Mouse (Mus musculus) stomach, postnatal 0 days (tissue): ENCODE data around the gene Baz2a. TPM values are rescaled to one million over a fixed set of nuclear protein-coding genes. Genes with fewer than 3 reads are reported as not detected.

ENCODE experiments used
- ATAC-seq: fragments of 200-750 bp; cut with Nextera tagmentation; 2 replicates; pipeline ENCODE4 v1.8.0; 2017; ENCODE audit not compliant: low FRiP score, low TSS enrichment
- DNase-seq: peaks from one replicate; pipeline ENCODE4 v3.0.0-alpha.2; 2016; ENCODE audit warnings: low spot score
- H3K27ac ChIP-seq: fragments of 300-500 bp; sonication (generic); replicated peaks from 2 replicates; pipeline ENCODE4 v1.5.1; 2014; ENCODE audit warnings: mild to moderate bottlenecking, control low read depth
- H3K27me3 ChIP-seq: fragments of 300-500 bp; sonication (generic); 2 replicates; pipeline ENCODE4 v1.6.1; 2014; ENCODE audit warnings: low read length; ENCODE audit not compliant: control insufficient read depth, insufficient read depth
- H3K36me3 ChIP-seq: fragments of 300-500 bp; sonication (generic); 2 replicates; pipeline ENCODE4 v1.6.1; 2014; ENCODE audit warnings: low read length, mixed read lengths; ENCODE audit not compliant: control insufficient read depth, insufficient read depth
- H3K4me1 ChIP-seq: fragments of 300-500 bp; sonication (generic); replicated peaks from 2 replicates; pipeline ENCODE4 v1.6.1; 2014; ENCODE audit warnings: antibody characterized with exemption; ENCODE audit not compliant: control insufficient read depth, insufficient read depth
- H3K4me2 ChIP-seq: fragments of 300-500 bp; sonication (generic); replicated peaks from 2 replicates; pipeline ENCODE4 v1.6.1; 2014; ENCODE audit warnings: low read depth, mild to moderate bottlenecking, control low read depth, moderate library complexity
- H3K4me3 ChIP-seq: fragments of 300-500 bp; sonication (generic); 2 replicates; pipeline ENCODE4 v1.5.1; 2014; ENCODE audit warnings: low read depth, low read length, control low read depth
- H3K9ac ChIP-seq: fragments of 300-500 bp; sonication (generic); 2 replicates; pipeline ENCODE4 v1.6.1; 2014; ENCODE audit warnings: mild to moderate bottlenecking, low read length, control low read depth, mixed read lengths
- H3K9me3 ChIP-seq: fragments of 300-500 bp; sonication (generic); 2 replicates; pipeline ENCODE4 v1.6.1; 2016; ENCODE audit warnings: low read length; ENCODE audit not compliant: control insufficient read depth
- CTCF ChIP-seq: IDR thresholded peaks from 2 replicates; pipeline ENCODE4 v1.5.1; 2016; ENCODE audit warnings: antibody characterized with exemption, low read depth, mild to moderate bottlenecking, moderate library complexity
- EP300 ChIP-seq: optimal IDR thresholded peaks from 2 replicates; pipeline ENCODE3; 2016; ENCODE audit warnings: antibody characterized with exemption
- WGBS: fragments of 180-500 bp; shearing (Covaris S2); extraction: QIAGEN DNeasy Blood & Tissue Kit; methylation state at CpG from one replicate; pipeline ENCODE4 v1.1.7; 2014; 5-methylcytosine and 5-hydroxymethylcytosine counted together
- polyA plus RNA-seq: library from polyadenylated mRNA; unstranded; fragments of >200 nt; fragmentation: Nextera tagmentation; extraction: Ambion mirVana; gene quantifications from 2 replicates; pipeline ENCODE4 v1.2.1, GENCODE M21; 2015

The Baz2a gene
- polyA plus RNA-seq, 1 experiment from 2014 or later, result 7.9 TPM

DNA sequence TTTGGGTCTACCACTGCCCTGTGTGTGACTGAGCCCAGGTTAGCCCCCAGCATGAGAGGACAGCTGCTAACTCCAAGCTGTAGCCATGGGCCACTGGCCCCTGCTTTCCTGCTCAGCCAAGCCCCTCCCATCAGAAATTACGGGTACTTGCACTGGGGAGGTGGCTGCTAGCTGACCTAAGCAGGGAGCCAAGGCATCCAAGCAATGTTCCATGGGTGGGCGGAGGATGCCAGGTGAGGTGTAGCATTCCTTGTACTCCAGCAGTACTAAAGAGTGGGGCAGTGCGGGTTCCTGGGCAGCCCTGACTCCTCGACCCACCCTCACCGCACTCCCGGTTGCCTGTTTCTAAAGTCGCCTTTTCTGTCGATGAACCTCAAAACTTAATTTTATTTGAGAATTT is 36.8 kb downstream of the Baz2a start:
- DNase-seq, result no peak
- Histone ChIP-seq H3K4me3 (no peak overlapping the region), H3K27me3 (no peaks in the 10 kb centered on the region), H3K4me2 (no peak overlapping the region), H3K27ac (no peak overlapping the region), H3K4me1 (no peaks in the 10 kb centered on the region), H3K36me3 (peaks cover 42% of the 10 kb centered on the region), H3K9me3 (no peaks in the 10 kb centered on the region), H3K9ac (no peak overlapping the region)
- 65% methylated on average over 8 of the region's 8 CpGs for WGBS
- ATAC-seq, result no peak
- TF ChIP-seq EP300 (no peak), CTCF (no peak)

DNA sequence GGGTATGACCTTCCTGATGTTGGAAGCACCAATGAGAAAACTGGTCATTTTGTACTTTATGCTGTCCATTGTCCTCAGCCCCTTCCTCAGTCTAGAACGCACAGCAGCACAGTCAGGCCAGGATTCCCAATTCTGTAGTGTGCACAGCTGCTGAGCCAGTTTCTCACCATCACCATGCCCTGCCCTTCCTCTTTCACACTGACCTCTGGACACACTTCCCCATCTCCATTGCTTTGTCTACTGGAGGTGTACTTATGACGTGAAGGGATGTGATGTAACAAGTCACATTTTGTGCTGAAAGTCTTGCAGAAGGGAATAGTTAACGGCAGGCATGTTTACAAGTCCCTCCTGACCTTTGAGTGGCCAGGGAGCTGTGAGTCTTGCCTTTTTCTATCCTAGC is 39.9 kb downstream of the Baz2a start:
- 60% methylated on average over 3 of the region's 3 CpGs for WGBS
- no peak overlapping the region for H3K4me2 ChIP-seq

DNA sequence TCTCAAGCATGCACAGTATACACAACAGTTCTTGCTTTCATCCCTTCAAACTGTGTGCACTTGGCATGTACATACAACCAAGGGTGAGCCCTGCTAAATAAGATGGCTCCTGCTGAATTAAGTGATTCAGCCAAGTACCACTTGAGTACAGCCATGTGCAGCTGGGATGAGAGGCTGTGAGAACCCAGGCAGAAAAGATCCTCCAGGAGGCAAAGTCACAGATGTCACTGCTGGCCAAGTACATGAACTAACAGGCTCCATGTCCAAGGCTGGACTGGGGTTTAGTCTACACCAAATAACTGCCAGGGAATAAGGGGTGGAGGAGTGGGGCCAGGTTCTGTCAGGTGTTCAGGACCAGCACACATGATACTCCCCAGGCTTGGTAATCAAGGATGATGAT is 40.4 kb downstream of the Baz2a start:
- peaks cover 13% of the 10 kb centered on the region for H3K36me3 ChIP-seq
- no peak overlapping the region for H3K4me2 ChIP-seq
- no peak for ATAC-seq

More for the DNA sequence above, 39.9 kb downstream of the Baz2a start:
- Histone ChIP-seq H3K36me3 (peaks cover 17% of the 10 kb centered on the region), H3K4me1 (no peaks in the 10 kb centered on the region), H3K4me3 (no peak overlapping the region), H3K27me3 (no peaks in the 10 kb centered on the region), H3K9ac (no peak overlapping the region), H3K27ac (no peak overlapping the region), H3K9me3 (no peaks in the 10 kb centered on the region)
- ATAC-seq (no peak), DNase-seq (no peak)
- TF ChIP-seq EP300, result no peak
- TF ChIP-seq CTCF, result no peak

DNA sequence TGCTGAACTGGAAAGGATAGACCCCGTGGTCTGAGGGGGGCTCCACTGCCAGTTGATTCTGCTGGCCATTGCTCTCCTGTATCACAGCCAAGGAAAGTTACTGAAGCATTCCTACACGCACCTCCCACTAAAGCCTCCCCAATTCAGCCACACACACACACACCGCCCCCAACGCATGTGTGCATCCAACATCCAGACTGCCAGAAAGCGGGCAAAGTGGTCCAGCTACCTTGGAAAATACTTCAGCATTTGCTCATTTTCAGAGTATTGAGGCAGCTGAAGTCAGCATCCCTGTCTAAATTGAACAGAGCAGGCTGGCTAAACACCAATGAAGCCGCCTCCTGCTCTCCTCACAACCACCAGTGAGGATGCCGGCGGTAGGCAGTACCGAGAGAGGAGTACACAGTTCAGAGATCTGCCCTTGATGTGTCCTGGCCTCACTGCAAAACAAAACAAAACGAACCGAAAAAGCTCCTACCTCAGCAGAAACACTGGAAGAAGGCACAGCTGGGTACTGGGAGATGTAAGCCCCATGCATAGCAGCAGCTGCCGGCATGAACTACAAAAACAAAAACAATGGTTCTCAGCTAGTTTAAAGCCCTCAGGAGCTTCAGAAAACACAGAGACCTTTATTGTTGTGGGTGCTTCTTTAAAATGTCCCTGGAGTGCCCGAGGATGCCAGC is 42.4 kb downstream of the Baz2a start:
- H3K27me3 ChIP-seq, result no peaks in the 10 kb centered on the region
- H3K27ac ChIP-seq, result no peak overlapping the region
- no peak overlapping the region for H3K4me2 ChIP-seq
- H3K9ac ChIP-seq, result no peak overlapping the region
- DNase-seq (no peak), ATAC-seq (no peak; the same call in 1 of the 2 replicates)
- H3K4me3 ChIP-seq, result no peak overlapping the region
- H3K36me3 ChIP-seq, result peaks cover 9% of the 10 kb centered on the region; the same call in 1 of the 2 replicates
- H3K4me1 ChIP-seq, result no peaks in the 10 kb centered on the region
- no peaks in the 10 kb centered on the region for H3K9me3 ChIP-seq
- WGBS, result 62% methylated on average over 13 of the region's 13 CpGs
- TF ChIP-seq CTCF (no peak), EP300 (no peak)

More for the DNA sequence above, 40.4 kb downstream of the Baz2a start:
- H3K9ac ChIP-seq, result no peak overlapping the region
- TF ChIP-seq CTCF (no peak), EP300 (no peak)
- no peak overlapping the region for H3K4me3 ChIP-seq
- no peaks in the 10 kb centered on the region for H3K27me3 ChIP-seq
- H3K4me1 ChIP-seq, result no peaks in the 10 kb centered on the region
- no peak overlapping the region for H3K27ac ChIP-seq
- no peak for DNase-seq
- H3K9me3 ChIP-seq, result no peaks in the 10 kb centered on the region

DNA sequence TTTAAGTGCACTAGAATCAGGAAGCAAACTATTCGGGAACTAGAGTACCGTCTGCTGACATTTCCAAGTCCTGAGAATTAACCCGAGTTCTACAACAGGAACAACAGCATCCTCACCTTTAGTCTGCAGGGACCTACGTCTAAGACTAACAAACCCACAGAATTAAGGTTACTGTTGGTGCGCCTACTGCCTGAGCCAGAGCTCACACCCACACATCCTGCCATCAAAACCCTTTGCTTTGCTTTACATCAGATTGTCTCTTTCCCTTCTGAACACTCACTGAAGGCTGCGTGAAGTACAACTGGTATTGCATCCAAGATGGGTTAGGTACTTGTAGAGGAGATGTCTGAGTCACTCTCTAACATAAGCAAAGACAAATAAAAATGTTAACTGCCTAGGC is 44.0 kb downstream of the Baz2a start:
- 84% methylated on average over 6 of the region's 6 CpGs for WGBS
- Histone ChIP-seq H3K9ac (no peak overlapping the region), H3K27me3 (no peaks in the 10 kb centered on the region), H3K36me3 (peaks cover 12% of the 10 kb centered on the region; the same call in 1 of the 2 replicates), H3K9me3 (no peaks in the 10 kb centered on the region), H3K4me1 (no peaks in the 10 kb centered on the region), H3K4me2 (no peak overlapping the region), H3K4me3 (no peak overlapping the region), H3K27ac (no peak overlapping the region)
- TF ChIP-seq CTCF, result no peak
- TF ChIP-seq EP300, result no peak
- DNase-seq (no peak), ATAC-seq (no peak)

DNA sequence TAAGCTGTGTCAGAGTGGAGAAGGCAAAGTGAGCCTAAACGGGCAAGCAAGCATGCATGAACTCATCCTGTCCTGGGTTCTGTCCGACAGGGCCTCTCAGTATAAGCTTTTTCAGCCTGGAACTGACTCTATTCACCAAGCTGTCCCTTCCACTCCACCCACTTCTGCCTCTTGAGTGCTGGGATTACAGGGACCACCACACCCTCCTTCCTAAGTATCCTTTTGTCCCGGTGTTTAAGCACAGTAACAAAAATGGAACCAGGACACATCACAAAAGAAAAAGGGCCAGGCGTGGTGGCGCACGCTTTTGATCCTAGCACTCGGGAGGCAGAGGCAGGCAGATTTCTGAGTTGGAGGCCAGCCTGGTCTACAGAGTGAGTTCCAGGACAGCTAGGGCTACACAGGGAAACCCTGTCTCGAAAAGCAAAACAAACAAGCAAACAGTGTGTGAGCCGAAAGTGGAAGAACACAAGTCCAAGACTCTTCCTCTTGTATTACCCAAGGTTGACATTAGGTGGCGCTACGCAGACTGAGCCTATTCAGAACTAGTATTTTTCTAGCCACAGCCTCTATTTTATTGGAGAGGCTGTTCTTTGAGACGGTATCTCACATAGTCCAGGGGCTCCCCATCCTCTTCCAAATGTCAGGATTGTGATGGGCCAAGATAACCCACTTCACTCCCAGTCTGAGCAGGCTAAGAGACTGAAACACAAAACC is 49.0 kb downstream of the Baz2a start:
- ATAC-seq, result no peak
- peak; percentile 57 for DNase-seq
- no peaks in the 10 kb centered on the region for H3K27me3 ChIP-seq
- no peak overlapping the region for H3K4me2 ChIP-seq
- TF ChIP-seq EP300, result no peak
- TF ChIP-seq CTCF, result peak; percentile 83
- no peak overlapping the region for H3K9ac ChIP-seq
- no peak overlapping the region for H3K4me3 ChIP-seq
- H3K27ac ChIP-seq, result no peak overlapping the region
- 75% methylated on average over 12 of the region's 12 CpGs for WGBS
- no peaks in the 10 kb centered on the region for H3K4me1 ChIP-seq
- H3K36me3 ChIP-seq, result peaks cover 13% of the 10 kb centered on the region; the same call in 1 of the 2 replicates
- H3K9me3 ChIP-seq, result no peaks in the 10 kb centered on the region
